Mouse (Mus musculus): ENCODE results near the gene Fbln2. TPM values are rescaled to one million over a fixed set of nuclear protein-coding genes. Genes with fewer than 3 reads are reported as not detected.

Fbln2 gene
- polyA plus RNA-seq, 1 experiment from 2014 or later, result 30.7 TPM

DNA sequence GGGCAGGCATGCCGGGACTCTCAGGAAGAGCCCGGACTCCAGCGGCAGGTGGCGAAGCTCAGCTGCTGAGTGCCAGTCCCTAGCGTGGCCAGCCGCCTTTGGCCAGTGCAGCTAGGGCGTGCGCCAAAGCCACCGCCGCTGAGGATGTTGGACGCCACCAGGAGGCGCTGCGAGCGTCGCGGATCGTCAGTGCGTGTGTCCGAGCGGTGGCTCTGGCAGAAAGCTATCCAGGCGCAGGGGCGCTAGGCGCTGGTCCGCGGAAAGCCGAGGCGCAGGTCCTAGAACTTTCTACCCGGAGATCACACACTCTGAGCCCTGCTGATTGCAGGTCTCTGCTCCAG, 73.2 kb downstream of the Fbln2 start:
- under 1% methylated on average over 28 of the region's 28 CpGs for WGBS
- Histone ChIP-seq H3K4me3 (peak overlapping the region; percentile 24), H3K27me3 (replicated peaks) (peaks cover 16% of the 10 kb centered on the region), H3K4me1 (peaks cover 24% of the 10 kb centered on the region), H3K9me3 (no peaks in the 10 kb centered on the region), H3K9ac (peak overlapping the region; percentile 46), H3K36me3 (no peaks in the 10 kb centered on the region), H3K4me2 (replicated peaks) (peak overlapping the region; percentile 67), H3K27ac (no peak overlapping the region)
- ATAC-seq (ENCODE audit: low FRiP score, low read depth), result peak; percentile 72

DNA sequence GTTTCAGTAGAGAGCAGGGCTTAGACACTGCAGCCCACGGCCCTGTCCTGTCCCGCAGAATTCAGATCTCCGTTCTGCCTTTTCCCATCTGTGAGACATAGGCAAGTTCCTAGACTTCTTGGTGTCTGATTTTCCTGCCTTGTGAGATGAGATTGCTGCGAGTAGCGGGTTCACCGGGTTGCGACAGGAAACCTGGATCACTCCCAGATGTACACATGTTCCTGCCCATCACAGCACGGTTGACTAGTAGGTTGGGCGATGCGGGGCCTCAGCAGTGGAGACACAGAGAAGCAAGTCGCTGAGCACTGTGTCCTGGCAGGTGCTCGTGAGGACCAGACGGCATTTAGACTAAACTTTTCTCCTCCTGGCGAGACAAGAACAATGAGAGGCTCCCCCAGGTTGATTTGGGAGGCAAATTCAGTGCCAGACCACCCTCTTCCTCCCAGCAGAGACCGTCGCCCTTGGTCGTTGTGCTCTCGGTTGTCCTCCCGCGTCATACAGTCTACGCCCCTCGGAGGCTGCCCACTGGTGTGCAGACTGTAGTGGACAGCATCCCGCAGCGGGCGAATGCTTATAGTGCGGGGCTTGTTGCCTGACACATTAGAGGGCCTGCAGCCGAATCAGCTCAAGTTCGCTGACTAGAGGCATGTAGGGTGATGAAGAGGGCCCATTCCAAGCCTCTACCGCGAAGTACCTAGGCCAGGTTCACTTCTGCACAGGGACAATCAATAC, 73.7 kb downstream of the Fbln2 start:
- H3K27me3 ChIP-seq (replicated peaks), result peaks cover 19% of the 10 kb centered on the region
- peak overlapping the region; percentile 67 for H3K4me2 ChIP-seq (replicated peaks)

DNA sequence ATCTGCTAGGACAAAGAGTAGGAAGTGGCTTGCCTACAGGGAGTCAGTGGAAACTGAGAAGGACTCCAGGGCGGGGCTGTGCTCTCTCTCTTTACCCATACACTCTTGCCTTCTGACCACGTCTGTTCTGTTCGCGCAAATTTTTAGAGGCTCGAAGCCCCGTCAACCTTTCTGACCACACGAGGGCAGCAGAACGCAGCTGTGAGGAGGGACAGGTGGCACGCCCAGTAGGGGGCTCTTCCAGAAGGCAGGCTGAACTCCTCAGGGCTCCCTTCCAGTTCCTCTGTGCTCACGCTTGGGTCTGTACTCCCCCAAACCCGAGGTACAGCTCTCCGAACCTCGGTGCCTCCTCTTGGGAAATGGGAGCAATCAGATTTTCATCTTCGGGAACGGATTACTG, 74.4 kb downstream of the Fbln2 start:
- Histone ChIP-seq H3K9me3 (no peaks in the 10 kb centered on the region), H3K4me2 (replicated peaks) (0 out of 2 replicates have a peak overlapping the region, but pooled peaks have one; percentile 20), H3K27me3 (replicated peaks) (peaks cover 24% of the 10 kb centered on the region), H3K27ac (no peak overlapping the region), H3K4me1 (peaks cover 24% of the 10 kb centered on the region), H3K9ac (no peak overlapping the region), H3K36me3 (no peaks in the 10 kb centered on the region), H3K4me3 (no peak overlapping the region)
- ATAC-seq (ENCODE audit: low FRiP score, low read depth), result 0 out of 2 replicates have a peak, but pooled peaks have one; percentile 5
- 4% methylated on average over 15 of the region's 15 CpGs for WGBS

More for the DNA sequence above, 73.7 kb downstream of the Fbln2 start:
- H3K4me1 ChIP-seq, result peaks cover 24% of the 10 kb centered on the region
- no peak for ATAC-seq (ENCODE audit: low FRiP score, low read depth)
- no peaks in the 10 kb centered on the region for H3K36me3 ChIP-seq
- H3K27ac ChIP-seq, result no peak overlapping the region
- no peak overlapping the region for H3K4me3 ChIP-seq
- no peaks in the 10 kb centered on the region for H3K9me3 ChIP-seq
- 34% methylated on average over 30 of the region's 30 CpGs for WGBS
- H3K9ac ChIP-seq, result no peak overlapping the region

DNA sequence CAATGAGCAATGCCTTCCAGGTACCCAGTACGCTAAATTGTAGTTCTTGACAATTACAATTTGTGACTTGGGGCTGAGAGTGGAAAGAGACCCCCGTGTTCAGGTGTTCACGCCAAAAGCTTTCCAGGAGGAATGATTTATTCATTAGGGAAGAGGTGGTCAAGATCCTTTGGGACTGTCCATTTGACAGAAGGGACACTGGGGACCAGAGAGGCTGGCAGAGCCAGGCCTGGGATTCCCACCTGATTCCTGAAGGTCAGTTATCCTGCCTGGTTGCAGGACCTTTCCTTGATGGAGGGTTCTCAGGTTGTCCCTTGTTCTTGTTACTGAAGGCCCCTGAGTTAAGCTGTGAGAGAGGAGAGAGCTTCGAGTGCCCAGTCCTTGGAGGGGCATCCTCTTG, 74.9 kb downstream of the Fbln2 start:
- 71% methylated on average over 4 of the region's 4 CpGs for WGBS
- Histone ChIP-seq H3K4me1 (peaks cover 24% of the 10 kb centered on the region), H3K9ac (no peak overlapping the region), H3K9me3 (no peaks in the 10 kb centered on the region), H3K36me3 (no peaks in the 10 kb centered on the region), H3K4me3 (no peak overlapping the region), H3K4me2 (replicated peaks) (no peak overlapping the region), H3K27ac (no peak overlapping the region), H3K27me3 (replicated peaks) (peaks cover 24% of the 10 kb centered on the region)
- no peak for ATAC-seq (ENCODE audit: low FRiP score, low read depth)

DNA sequence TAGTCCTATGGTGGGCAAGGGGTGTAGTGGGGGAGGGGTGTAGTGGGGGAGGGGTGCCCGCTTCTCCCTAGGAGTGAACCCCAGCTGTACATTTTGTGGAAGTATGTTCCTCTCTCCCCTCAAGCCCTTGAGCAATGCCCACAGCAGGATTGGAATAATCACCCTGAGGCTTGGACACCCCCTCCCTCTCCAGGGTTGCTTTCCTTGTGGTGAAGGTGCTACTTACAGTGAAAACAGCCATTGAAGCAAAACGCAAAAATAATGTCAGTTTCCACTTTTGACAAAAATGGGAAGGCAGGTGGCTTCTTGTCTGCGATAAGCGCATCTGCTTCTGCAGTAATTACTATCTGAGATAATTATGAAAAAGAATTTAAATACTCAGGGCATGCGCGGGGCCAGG, 75.4 kb downstream of the Fbln2 start:
- Histone ChIP-seq H3K9me3 (no peaks in the 10 kb centered on the region), H3K27ac (no peak overlapping the region), H3K4me1 (peaks cover 24% of the 10 kb centered on the region), H3K4me3 (no peak overlapping the region), H3K4me2 (replicated peaks) (no peak overlapping the region), H3K27me3 (replicated peaks) (peaks cover 24% of the 10 kb centered on the region), H3K9ac (no peak overlapping the region), H3K36me3 (no peaks in the 10 kb centered on the region)
- WGBS, result 85% methylated on average over 6 of the region's 6 CpGs
- ATAC-seq (ENCODE audit: low FRiP score, low read depth), result no peak

DNA sequence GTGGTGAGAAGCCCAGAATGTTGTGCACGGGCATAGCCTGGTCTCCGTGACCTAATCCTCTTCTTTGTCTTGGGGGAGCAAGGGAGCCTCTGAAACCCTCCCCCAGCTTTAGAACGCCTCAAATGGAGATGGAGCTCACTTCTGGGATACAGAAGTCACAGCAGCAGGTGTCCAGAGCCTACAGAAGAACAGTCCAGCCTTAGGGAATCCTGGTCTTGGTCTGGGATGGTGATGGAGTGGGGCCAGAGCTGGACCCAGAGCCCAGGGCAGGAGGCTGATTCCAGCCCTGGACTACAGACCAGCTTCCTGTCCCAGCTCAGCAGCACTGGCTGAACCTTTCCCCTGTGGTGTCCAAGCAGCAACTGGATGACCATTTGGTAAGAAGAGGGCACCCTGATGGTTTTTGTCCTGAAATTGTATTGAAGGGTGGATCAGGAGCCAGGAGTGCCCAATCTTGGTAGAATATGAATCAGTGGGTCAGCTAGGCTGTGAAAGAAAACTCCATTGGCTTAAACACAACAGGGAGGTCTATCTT, 76.1 kb downstream of the Fbln2 start:
- no peak overlapping the region for H3K9ac ChIP-seq
- H3K27me3 ChIP-seq (replicated peaks), result peaks cover 23% of the 10 kb centered on the region
- no peaks in the 10 kb centered on the region for H3K9me3 ChIP-seq
- no peak overlapping the region for H3K4me3 ChIP-seq
- no peak for ATAC-seq (ENCODE audit: low FRiP score, low read depth)
- 79% methylated on average over 3 of the region's 3 CpGs for WGBS
- no peak overlapping the region for H3K27ac ChIP-seq
- peaks cover 24% of the 10 kb centered on the region for H3K4me1 ChIP-seq
- no peak overlapping the region for H3K4me2 ChIP-seq (replicated peaks)
- no peaks in the 10 kb centered on the region for H3K36me3 ChIP-seq

DNA sequence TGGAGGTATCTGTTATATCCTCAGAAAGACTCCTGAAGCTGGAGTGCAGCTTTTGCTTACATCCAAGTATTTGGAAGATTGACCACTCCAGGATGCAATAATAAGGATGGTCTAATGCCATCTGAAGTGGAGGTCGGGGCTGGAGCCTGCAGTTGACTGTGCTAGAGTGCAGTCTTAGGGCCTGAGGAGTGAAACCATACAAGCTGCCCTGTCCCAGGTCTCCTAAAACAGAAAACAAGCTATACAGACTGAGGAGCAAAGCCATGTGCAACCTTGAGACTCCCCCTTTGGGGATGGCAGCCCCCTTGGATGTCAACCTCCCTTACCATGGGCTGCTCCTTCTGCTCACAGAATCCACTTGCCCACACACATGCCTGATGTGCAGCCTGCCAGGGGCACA, 76.7 kb downstream of the Fbln2 start:
- no peak overlapping the region for H3K4me2 ChIP-seq (replicated peaks)
- H3K36me3 ChIP-seq, result no peaks in the 10 kb centered on the region
- H3K27me3 ChIP-seq (replicated peaks), result peaks cover 21% of the 10 kb centered on the region
- 84% methylated on average over 1 of the region's 1 CpGs for WGBS
- peaks cover 24% of the 10 kb centered on the region for H3K4me1 ChIP-seq
- H3K4me3 ChIP-seq, result no peak overlapping the region
- no peaks in the 10 kb centered on the region for H3K9me3 ChIP-seq
- no peak overlapping the region for H3K27ac ChIP-seq
- ATAC-seq (ENCODE audit: low FRiP score, low read depth), result no peak
- H3K9ac ChIP-seq, result no peak overlapping the region

DNA sequence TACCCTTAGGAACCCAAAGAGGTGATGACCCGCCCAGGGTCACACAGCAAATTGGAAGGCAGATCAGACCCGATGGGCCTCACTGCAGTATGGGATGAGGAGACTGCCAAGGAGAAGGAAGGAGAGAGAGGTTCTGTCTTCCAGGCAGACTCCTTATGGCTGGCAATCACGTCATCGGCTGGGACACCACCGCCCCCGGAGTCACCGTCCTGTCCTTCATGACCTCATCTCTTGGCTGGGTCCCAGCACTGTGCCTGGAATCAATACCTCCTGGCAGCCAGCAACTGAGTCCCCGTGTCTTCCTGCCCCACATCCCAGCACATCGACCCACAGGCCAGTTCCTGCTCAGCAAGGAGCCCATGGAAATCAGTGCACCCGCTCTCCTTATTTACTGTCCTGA, 78.7 kb downstream of the Fbln2 start:
- 81% methylated on average over 10 of the region's 10 CpGs for WGBS
- H3K9ac ChIP-seq, result no peak overlapping the region
- H3K27ac ChIP-seq, result no peak overlapping the region
- H3K9me3 ChIP-seq, result no peaks in the 10 kb centered on the region
- no peaks in the 10 kb centered on the region for H3K36me3 ChIP-seq
- H3K4me3 ChIP-seq, result no peak overlapping the region
- peaks cover 19% of the 10 kb centered on the region for H3K27me3 ChIP-seq (replicated peaks)
- no peak for ATAC-seq (ENCODE audit: low FRiP score, low read depth)
- peaks cover 10% of the 10 kb centered on the region for H3K4me1 ChIP-seq
- no peak overlapping the region for H3K4me2 ChIP-seq (replicated peaks)

DNA sequence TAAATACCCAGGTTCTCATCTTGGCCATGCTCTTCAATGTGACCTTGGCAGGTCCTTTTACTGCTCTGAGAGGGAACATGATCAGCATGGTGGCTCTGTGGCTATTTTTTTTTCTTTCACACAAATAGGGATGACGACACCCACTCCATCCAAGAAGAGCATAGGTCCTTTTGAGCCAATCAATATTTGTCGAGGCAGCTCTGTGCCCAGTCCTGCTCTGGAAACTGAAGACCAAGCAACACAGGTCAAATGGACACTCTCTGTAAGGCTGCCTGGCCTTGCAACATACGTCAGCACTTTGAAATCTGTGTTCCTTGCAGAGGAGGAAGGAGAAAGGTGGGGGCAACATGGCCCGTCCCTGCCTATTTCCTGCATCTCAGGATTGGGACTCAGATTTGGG, 83.2 kb downstream of the Fbln2 start:
- 89% methylated on average over 4 of the region's 4 CpGs for WGBS
- peaks cover 26% of the 10 kb centered on the region for H3K4me1 ChIP-seq
- no peak overlapping the region for H3K4me3 ChIP-seq
- H3K9ac ChIP-seq, result no peak overlapping the region
- no peaks in the 10 kb centered on the region for H3K9me3 ChIP-seq
- H3K27ac ChIP-seq, result no peak overlapping the region
- ATAC-seq (ENCODE audit: low FRiP score, low read depth), result no peak
- H3K4me2 ChIP-seq (replicated peaks), result no peak overlapping the region
- peaks cover 8% of the 10 kb centered on the region; the same call in 1 of the 2 replicates for H3K27me3 ChIP-seq (replicated peaks)
- H3K36me3 ChIP-seq, result no peaks in the 10 kb centered on the region

DNA sequence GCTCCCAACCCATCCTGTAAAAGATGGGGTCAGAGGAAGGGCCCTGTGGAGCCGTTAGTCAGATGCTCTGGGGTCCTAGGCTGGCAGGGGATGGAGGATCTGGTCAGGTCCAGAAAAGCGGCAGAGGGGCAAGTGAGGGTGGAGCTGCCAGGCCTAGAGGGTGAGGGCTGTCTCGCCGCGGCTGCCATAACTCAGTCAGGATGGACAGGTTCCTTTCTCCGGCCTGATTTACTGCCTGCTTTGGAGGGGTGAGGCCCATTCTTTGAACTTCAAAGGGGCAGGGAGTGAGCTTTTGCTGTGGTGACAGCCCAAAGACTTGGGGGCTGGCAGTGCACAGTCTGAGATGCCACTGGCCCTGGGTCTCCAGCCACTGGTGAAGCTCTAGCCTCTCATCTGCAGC, 86.6 kb downstream of the Fbln2 start:
- peak; percentile 52; the same call in 1 of the 2 replicates for ATAC-seq (ENCODE audit: low FRiP score, low read depth)
- Histone ChIP-seq H3K36me3 (no peaks in the 10 kb centered on the region), H3K9me3 (no peaks in the 10 kb centered on the region), H3K27me3 (replicated peaks) (no peaks in the 10 kb centered on the region), H3K4me1 (peaks cover 45% of the 10 kb centered on the region), H3K27ac (peak overlapping the region; percentile 18; the same call in 1 of the 2 replicates), H3K4me3 (no peak overlapping the region), H3K9ac (0 out of 2 replicates have a peak overlapping the region, but pooled peaks have one; percentile 10), H3K4me2 (replicated peaks) (peak overlapping the region; percentile 6; the same call in 1 of the 2 replicates)
- WGBS, result 7% methylated on average over 6 of the region's 6 CpGs

DNA sequence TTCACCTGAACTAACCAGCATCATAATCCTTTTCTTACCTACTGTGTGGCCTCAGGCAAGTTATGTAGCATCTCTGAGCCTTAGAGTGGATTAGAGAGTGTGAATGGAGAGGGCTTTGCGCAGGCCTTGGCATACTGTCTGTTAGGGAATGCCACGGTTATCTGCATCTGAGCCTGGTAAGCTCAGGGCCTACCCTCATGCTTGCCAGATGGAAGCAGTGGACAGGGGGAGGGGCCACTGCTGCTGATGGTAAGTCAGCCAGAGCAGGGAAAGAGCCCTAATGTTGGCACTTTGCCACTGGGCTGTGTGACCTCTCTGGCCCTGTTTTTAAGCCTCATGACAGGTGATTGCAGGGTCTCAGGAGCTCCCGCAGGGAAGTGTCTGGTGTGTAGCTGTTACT, 87.8 kb downstream of the Fbln2 start:
- ATAC-seq (ENCODE audit: low FRiP score, low read depth), result no peak
- no peaks in the 10 kb centered on the region for H3K27me3 ChIP-seq (replicated peaks)
- no peak overlapping the region for H3K4me2 ChIP-seq (replicated peaks)
- no peak overlapping the region for H3K4me3 ChIP-seq
- H3K4me1 ChIP-seq, result peaks cover 45% of the 10 kb centered on the region
- 47% methylated on average over 3 of the region's 3 CpGs for WGBS
- H3K27ac ChIP-seq, result no peak overlapping the region; the same call in 1 of the 2 replicates
- H3K9me3 ChIP-seq, result no peaks in the 10 kb centered on the region
- no peak overlapping the region for H3K9ac ChIP-seq
- H3K36me3 ChIP-seq, result no peaks in the 10 kb centered on the region

DNA sequence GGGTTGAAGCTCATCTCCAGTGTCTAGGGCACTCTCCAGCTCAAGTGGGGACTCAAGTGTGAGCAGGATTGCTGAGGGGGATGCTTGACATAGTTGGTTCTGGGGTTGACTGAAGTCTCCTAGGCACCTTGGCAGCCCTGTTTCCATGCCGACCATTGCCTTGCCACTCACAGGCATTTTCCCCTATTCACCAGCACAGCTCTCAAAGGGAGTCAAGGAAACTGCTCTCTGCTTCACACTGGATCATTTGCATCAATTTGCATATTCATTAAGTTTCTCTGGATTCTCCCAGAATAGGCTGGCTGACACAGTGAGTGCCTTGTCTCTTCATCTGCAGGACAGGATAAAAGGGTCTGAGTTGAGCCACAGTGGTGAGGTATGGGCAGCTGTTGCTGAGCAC, 89.6 kb downstream of the Fbln2 start:
- Histone ChIP-seq H3K27me3 (replicated peaks) (no peaks in the 10 kb centered on the region), H3K9ac (no peak overlapping the region), H3K4me1 (peaks cover 45% of the 10 kb centered on the region), H3K4me2 (replicated peaks) (peak overlapping the region; percentile 27; the same call in 1 of the 2 replicates), H3K36me3 (no peaks in the 10 kb centered on the region), H3K4me3 (no peak overlapping the region), H3K27ac (peak overlapping the region; percentile 82), H3K9me3 (no peaks in the 10 kb centered on the region)
- ATAC-seq (ENCODE audit: low FRiP score, low read depth), result peak; percentile 88
- 13% methylated on average over 1 of the region's 1 CpGs for WGBS
